Mouse (Mus musculus): Measurements from ENCODE around the gene Dhx34. TPM values are rescaled to one million over a fixed set of nuclear protein-coding genes. Genes with fewer than 3 reads are reported as not detected.

The Dhx34 gene
- polyA plus RNA-seq (2014; fragmentation: Illumina TruSeq; extraction: RNeasy Lipid Tissue Mini Kit (QIAGEN cat#74804); ENCODE audit: low replicate concordance): 0.11 TPM

DNA sequence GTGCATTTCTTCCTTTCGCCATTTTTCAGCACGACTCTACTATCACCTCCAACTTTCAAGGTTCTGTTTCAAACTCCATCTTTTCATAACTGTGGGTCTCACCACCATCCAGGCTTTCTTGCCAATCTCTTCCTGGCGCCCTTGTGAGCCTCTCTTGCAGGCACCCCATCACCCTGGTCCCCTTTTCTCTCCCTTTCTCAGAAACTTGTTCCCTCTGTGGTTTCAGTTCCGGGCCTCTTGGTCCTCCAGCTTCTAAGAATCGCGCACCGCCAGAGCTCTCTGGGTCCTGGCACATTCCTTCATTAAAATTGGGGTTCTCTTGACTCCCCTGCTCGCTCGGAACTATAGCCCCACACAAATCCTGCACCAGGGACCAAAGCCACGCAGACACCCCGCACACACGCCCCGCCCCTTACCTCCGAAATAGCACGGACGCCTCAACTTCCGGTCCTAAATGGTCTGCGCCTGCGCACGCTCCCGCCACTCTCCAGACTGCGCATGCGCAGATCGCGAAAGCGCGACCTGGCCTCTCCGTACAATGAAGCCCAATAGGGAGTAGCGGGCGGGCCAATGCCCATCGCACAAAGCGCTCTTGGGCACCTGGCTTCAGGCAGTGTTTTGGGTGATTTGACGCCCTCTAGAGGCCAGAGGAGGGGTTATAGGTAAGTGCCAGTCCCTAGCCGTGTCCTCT is at the start of gene Dhx34:
TSS of gene Dhx34 (minus strand) at position 456 of the 691 bp plus-strand sequence.

DNA sequence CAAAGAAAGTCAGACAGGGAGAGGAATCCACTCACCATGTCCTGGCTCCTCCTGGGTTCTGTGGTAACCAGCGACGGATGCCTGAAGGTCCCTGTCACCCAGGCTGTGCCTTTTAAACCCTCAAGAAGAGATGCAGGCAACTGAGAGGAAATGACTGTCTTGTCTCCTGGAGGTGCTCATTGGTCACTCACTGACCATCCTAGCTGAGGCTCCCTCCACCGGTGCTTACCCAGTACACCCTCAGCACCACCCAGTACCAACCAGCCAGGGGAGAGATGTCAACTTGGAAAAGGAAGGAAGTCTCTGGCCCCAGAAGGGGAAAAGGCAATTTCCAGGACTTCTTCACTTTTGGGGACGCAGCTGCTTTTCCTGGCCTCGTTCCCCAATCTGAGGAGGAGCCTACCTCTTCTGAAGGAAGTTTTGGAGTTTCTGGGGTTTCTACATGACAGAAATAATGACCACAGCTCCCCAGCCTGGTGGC is 37.3 kb upstream of the Dhx34 start, which contains the start of gene C5ar1:
TSS of gene C5ar1 (minus strand) at position 431 of the 481 bp plus-strand sequence.

DNA sequence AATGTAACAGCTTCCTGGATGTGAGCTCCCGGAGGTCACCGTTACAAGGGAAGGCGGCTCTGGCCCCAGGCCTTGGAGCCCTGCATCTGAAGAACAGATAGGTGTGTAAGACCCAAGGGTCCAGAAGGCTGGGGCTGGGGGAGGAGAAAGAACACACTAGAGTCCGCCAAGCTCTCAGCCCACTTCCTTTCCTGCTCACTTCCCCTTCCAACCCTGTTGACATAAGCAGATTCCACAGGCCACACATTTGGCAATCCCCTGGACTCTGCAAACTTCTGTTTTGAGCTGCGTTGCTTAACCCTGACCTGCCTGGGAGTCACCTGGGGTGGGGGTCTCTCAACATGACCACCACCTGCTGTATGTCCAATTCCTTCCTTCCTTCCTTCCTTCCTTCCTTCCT is 22.2 kb upstream of the Dhx34 start, which contains the start of gene C5ar2:
TSS of gene C5ar2 (minus strand) at position 88 of the 400 bp plus-strand sequence.

DNA sequence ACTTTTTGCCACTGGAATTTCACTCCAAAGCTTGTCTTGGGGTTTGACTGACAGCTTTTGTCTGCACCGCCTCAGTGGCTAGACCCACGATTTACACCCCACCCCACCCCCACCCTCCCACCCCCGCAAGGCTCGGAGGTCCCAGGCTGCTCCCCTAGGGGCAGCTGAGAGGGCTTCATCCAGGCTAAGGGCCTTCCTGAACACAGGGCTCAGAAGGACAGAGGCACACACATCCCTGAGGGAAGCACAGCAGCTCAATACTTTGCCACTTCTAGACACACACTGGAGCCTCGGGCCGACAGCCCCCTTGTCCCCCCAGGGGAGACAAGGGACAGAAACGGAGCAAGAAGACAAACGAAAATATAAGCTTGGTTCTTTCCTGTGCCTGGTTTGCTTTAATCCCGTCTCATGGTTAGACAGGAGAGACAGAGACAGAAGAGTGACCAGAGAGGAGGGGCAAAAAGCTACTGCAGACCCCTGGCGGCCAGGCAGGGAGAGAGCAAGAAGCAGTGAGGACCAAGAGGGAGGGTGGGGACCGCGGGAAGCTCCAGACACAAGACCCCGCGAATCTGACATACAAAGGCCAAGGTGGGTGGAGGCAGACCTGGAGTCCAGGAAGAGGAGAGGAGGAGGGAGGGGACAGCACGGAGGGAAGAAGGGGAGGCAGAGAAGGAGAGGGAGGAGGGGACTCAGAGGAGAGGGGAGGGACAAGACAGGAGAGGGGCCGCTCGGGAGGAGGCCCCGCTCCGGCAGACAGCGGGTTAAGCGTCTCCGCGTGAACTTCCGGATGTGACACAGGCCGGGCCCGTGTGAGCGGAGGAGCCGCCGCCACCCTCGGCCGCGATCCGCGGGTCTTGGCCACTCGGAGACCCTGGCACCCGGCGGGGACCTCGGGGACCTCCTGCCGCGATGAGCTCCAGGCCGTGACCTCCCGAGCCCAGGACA is 47.0 kb downstream of the Dhx34 start, which contains the start of gene Meis3:
TSS of gene Meis3 (plus strand) at position 494 of the 945 bp plus-strand sequence.

Other genes with a start within 250 kb of the Dhx34 start
- gene Bicra, start 174.1 kb downstream of the Dhx34 start, polyA plus RNA-seq (2014; fragmentation: Illumina TruSeq; extraction: RNeasy Lipid Tissue Mini Kit (QIAGEN cat#74804); ENCODE audit: low replicate concordance): 0.56 TPM
- gene Zfp541, start 160.2 kb downstream of the Dhx34 start, polyA plus RNA-seq (2014; fragmentation: Illumina TruSeq; extraction: RNeasy Lipid Tissue Mini Kit (QIAGEN cat#74804); ENCODE audit: low replicate concordance): not detected
- gene Napa, start 123.6 kb downstream of the Dhx34 start, polyA plus RNA-seq (2014; fragmentation: Illumina TruSeq; extraction: RNeasy Lipid Tissue Mini Kit (QIAGEN cat#74804); ENCODE audit: low replicate concordance): 7.2 TPM
- gene Kptn, start 102.1 kb downstream of the Dhx34 start, polyA plus RNA-seq (2014; fragmentation: Illumina TruSeq; extraction: RNeasy Lipid Tissue Mini Kit (QIAGEN cat#74804); ENCODE audit: low replicate concordance): 6.2 TPM
- not detected for gene Slc8a2, start 92.2 kb downstream of the Dhx34 start, polyA plus RNA-seq (2014; fragmentation: Illumina TruSeq; extraction: RNeasy Lipid Tissue Mini Kit (QIAGEN cat#74804); ENCODE audit: low replicate concordance)
- gene Meis3, start 46.9 kb downstream of the Dhx34 start, polyA plus RNA-seq (2014; fragmentation: Illumina TruSeq; extraction: RNeasy Lipid Tissue Mini Kit (QIAGEN cat#74804); ENCODE audit: low replicate concordance): not detected
- gene C5ar2, start 22.1 kb upstream of the Dhx34 start, polyA plus RNA-seq (2014; fragmentation: Illumina TruSeq; extraction: RNeasy Lipid Tissue Mini Kit (QIAGEN cat#74804); ENCODE audit: low replicate concordance): 0.30 TPM
- gene C5ar1, start 37.5 kb upstream of the Dhx34 start, polyA plus RNA-seq (2014; fragmentation: Illumina TruSeq; extraction: RNeasy Lipid Tissue Mini Kit (QIAGEN cat#74804); ENCODE audit: low replicate concordance): 1.9 TPM
- gene Inafm1, start 51.6 kb upstream of the Dhx34 start, polyA plus RNA-seq (2014; fragmentation: Illumina TruSeq; extraction: RNeasy Lipid Tissue Mini Kit (QIAGEN cat#74804); ENCODE audit: low replicate concordance): 1.6 TPM
- gene Ccdc9, start 64.8 kb upstream of the Dhx34 start, polyA plus RNA-seq (2014; fragmentation: Illumina TruSeq; extraction: RNeasy Lipid Tissue Mini Kit (QIAGEN cat#74804); ENCODE audit: low replicate concordance): 8.5 TPM
- not detected for gene Bbc3, start 86.4 kb upstream of the Dhx34 start, polyA plus RNA-seq (2014; fragmentation: Illumina TruSeq; extraction: RNeasy Lipid Tissue Mini Kit (QIAGEN cat#74804); ENCODE audit: low replicate concordance)
- gene Sae1, start 165.8 kb upstream of the Dhx34 start, polyA plus RNA-seq (2014; fragmentation: Illumina TruSeq; extraction: RNeasy Lipid Tissue Mini Kit (QIAGEN cat#74804); ENCODE audit: low replicate concordance): 48.0 TPM
- gene Zc3h4, start 178.9 kb upstream of the Dhx34 start, polyA plus RNA-seq (2014; fragmentation: Illumina TruSeq; extraction: RNeasy Lipid Tissue Mini Kit (QIAGEN cat#74804); ENCODE audit: low replicate concordance): 6.5 TPM
- not detected for gene Tmem160, start 230.7 kb upstream of the Dhx34 start, polyA plus RNA-seq (2014; fragmentation: Illumina TruSeq; extraction: RNeasy Lipid Tissue Mini Kit (QIAGEN cat#74804); ENCODE audit: low replicate concordance)

All from small intestine, adult 10 weeks (tissue).